Mouse (Mus musculus): Measurements from ENCODE around the gene Eva1c. TPM values are rescaled to one million over a fixed set of nuclear protein-coding genes. Genes with fewer than 3 reads are reported as not detected.

Eva1c gene
- polyA plus RNA-seq (2012; rRNA removed; ENCODE audit: low replicate concordance): 1.7 and 3.1 TPM in 2 replicates

GRCm38 (mm10) chr16:90826457-90826856 lies at the start of gene Eva1c:
Eva1c (plus strand) TSS chr16:90826719.

GRCm38 (mm10) chr16:90809975-90810715 lies 16.4 kb upstream of the Eva1c start, which contains the start of gene Urb1:
Urb1 (minus strand) TSS chr16:90810413.

DNA sequence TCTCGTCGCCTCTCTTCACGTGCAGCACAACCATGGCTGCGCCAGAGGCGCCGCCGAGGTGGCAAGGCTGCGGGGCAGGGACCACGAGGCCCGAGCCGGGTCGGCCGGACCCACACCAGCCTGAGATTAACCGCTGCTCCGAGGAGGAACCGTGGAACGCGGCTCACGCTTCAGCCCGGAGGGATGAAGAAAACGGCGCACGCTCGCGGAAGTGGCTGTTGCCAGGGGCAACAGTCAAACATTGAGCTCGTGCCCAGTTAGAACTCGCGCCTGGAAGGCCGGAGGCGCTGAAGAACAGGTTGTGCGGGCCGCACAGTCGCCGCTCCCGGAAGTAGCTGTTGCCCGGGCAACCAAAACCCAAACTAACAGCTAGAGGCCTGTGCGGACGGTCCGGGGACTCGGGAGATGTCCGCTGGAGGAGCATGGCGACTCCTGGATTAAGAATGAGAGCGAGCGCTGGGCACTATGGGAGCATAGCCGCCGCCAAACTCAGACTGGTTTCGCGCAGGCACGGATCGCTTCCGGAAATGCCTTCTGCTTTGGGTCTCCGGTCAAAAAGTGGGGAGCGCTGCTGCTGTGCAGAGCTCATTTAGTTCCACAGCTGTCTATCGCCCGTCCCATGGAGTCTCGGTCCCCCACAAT lies 108.3 kb downstream of the Eva1c start, which contains the start of gene Cfap298:
Cfap298 (minus strand) TSS at position 428 of the 642 bp plus-strand sequence.

Other genes starting within 250 kb of the Eva1c start
- 8.1 and 11.0 TPM in 2 replicates for gene Mis18a, start 99.3 kb upstream of the Eva1c start, polyA plus RNA-seq (2012; rRNA removed; ENCODE audit: low replicate concordance)
- gene Mrap, start 88.5 kb upstream of the Eva1c start, polyA plus RNA-seq (2012; rRNA removed; ENCODE audit: low replicate concordance): 459 and 493 TPM in 2 replicates
- gene Urb1, start 16.3 kb upstream of the Eva1c start, polyA plus RNA-seq (2012; rRNA removed; ENCODE audit: low replicate concordance): 5.8 and 7.4 TPM in 2 replicates
- gene Cfap298, start 108.4 kb downstream of the Eva1c start, polyA plus RNA-seq (2012; rRNA removed; ENCODE audit: low replicate concordance): 8.7 and 31.3 TPM in 2 replicates
- gene Synj1, start 184.6 kb downstream of the Eva1c start, polyA plus RNA-seq (2012; rRNA removed; ENCODE audit: low replicate concordance): 23.9 and 34.8 TPM in 2 replicates
- gene Paxbp1, start 217.8 kb downstream of the Eva1c start, polyA plus RNA-seq (2012; rRNA removed; ENCODE audit: low replicate concordance): 9.7 and 24.4 TPM in 2 replicates